Mouse (Mus musculus): ENCODE results near the gene Pck2. TPM values are rescaled to one million over a fixed set of nuclear protein-coding genes. Genes with fewer than 3 reads are reported as not detected.
A peak's percentile ranks its signal among the peaks of the same experiment; 100 is the strongest.

Gene Pck2
- total RNA-seq, 2 experiments from 2014 or later: 15.0 to 21.4 TPM

GRCm38 (mm10) chr14:55527940-55528339, 12.1 kb upstream of the Pck2 start:
- DNase-seq: no peak

GRCm38 (mm10) chr14:55536116-55536745, 3.8 kb upstream of the Pck2 start:
- DNase-seq: peak; percentile 49

- DNase-seq: peak; percentile 87
These were observed 788 bp downstream of the Pck2 start for GRCm38 (mm10) chr14:55540787-55541321.

GRCm38 (mm10) chr14:55542268-55542667, 2.2 kb downstream of the Pck2 start:
- DNase-seq: no peak

GRCm38 (mm10) chr14:55544334-55544733, 4.3 kb downstream of the Pck2 start:
- DNase-seq: peak; percentile 31

- DNase-seq: no peak
These were observed 10.1 kb downstream of the Pck2 start for GRCm38 (mm10) chr14:55550191-55550590.

GRCm38 (mm10) chr14:55551347-55551746, 11.3 kb downstream of the Pck2 start:
- DNase-seq: no peak

GRCm38 (mm10) chr14:55551794-55552193, 11.7 kb downstream of the Pck2 start:
- DNase-seq: no peak

GRCm38 (mm10) chr14:55554635-55555034, 14.6 kb downstream of the Pck2 start:
- DNase-seq: no peak

GRCm38 (mm10) chr14:55555788-55556187, 15.7 kb downstream of the Pck2 start:
- no peak for DNase-seq

- peak; percentile 77 for DNase-seq
These were observed 16.9 kb downstream of the Pck2 start for GRCm38 (mm10) chr14:55557003-55557402.

GRCm38 (mm10) chr14:55557587-55557986, 17.5 kb downstream of the Pck2 start:
- DNase-seq: no peak

- DNase-seq: no peak
These were observed 18.8 kb downstream of the Pck2 start for GRCm38 (mm10) chr14:55558740-55559448.

- peak; percentile 89 for DNase-seq
These were observed 19.7 kb downstream of the Pck2 start, which contains the start of gene Dcaf11 for GRCm38 (mm10) chr14:55559799-55560201. TSS of gene Dcaf11 (plus strand) at chr14:55560006.

GRCm38 (mm10) chr14:55560202-55561073, 20.4 kb downstream of the Pck2 start, which contains the start of gene A730061H03Rik:
TSS of gene A730061H03Rik (minus strand) at chr14:55560406.
- peak; percentile 95 for DNase-seq

GRCm38 (mm10) chr14:55561860-55562259, 21.8 kb downstream of the Pck2 start:
- no peak for DNase-seq

- DNase-seq: no peak
These were observed 23.2 kb downstream of the Pck2 start for GRCm38 (mm10) chr14:55563249-55563648.

GRCm38 (mm10) chr14:55565748-55566147, 25.7 kb downstream of the Pck2 start:
- DNase-seq: no peak

GRCm38 (mm10) chr14:55567496-55567895, 27.4 kb downstream of the Pck2 start:
- DNase-seq: no peak

GRCm38 (mm10) chr14:55570588-55570987, 30.5 kb downstream of the Pck2 start:
- no peak for DNase-seq

- no peak for DNase-seq
These were observed 31.7 kb downstream of the Pck2 start for GRCm38 (mm10) chr14:55571760-55572159.

- peak; percentile 62 for DNase-seq
These were observed 35.2 kb downstream of the Pck2 start, which contains the start of gene Fitm1 for GRCm38 (mm10) chr14:55575302-55575701. TSS of gene Fitm1 (plus strand) at chr14:55575617.
